Mouse (Mus musculus) hindbrain, embryonic 16.5 days (tissue): ENCODE results near the gene Kctd21. TPM values are rescaled to one million over a fixed set of nuclear protein-coding genes. Genes with fewer than 3 reads are reported as not detected.
A peak's percentile ranks its signal among the peaks of the same experiment; 100 is the strongest.

ENCODE experiments used
- ATAC-seq: fragments of 200-750 bp; cut with Nextera tagmentation; 2 replicates; pipeline ENCODE4 v1.8.0; 2017; ENCODE audit warnings: moderate TSS enrichment, moderate library complexity
- H3K27ac ChIP-seq: fragments of 300-500 bp; sonication (generic); 2 replicates; pipeline ENCODE4 v1.5.1; 2014; ENCODE audit warnings: low read depth, mild to moderate bottlenecking, control low read depth, low read length, moderate library complexity
- H3K27me3 ChIP-seq: fragments of 300-500 bp; sonication (generic); replicated peaks from 2 replicates; pipeline ENCODE4 v1.6.1; 2014; ENCODE audit warnings: low read length; ENCODE audit not compliant: control insufficient read depth, insufficient read depth
- H3K36me3 ChIP-seq: fragments of 300-500 bp; sonication (generic); 2 replicates; pipeline ENCODE4 v1.6.1; 2014; ENCODE audit warnings: mild to moderate bottlenecking, low read length, moderate library complexity, mixed read lengths; ENCODE audit not compliant: control insufficient read depth, insufficient read depth
- H3K4me1 ChIP-seq: fragments of 300-500 bp; sonication (generic); 2 replicates; pipeline ENCODE4 v1.6.1; 2014; ENCODE audit warnings: low read depth, low read length; ENCODE audit not compliant: control insufficient read depth, insufficient read depth
- H3K4me2 ChIP-seq: fragments of 300-500 bp; sonication (generic); 2 replicates; pipeline ENCODE4 v1.6.1; 2014; ENCODE audit warnings: mild to moderate bottlenecking, low read length, control low read depth, moderate library complexity
- H3K4me3 ChIP-seq: fragments of 300-500 bp; sonication (generic); 2 replicates; pipeline ENCODE4 v1.5.1; 2014; ENCODE audit warnings: mild to moderate bottlenecking, low read length, control low read depth, moderate library complexity
- H3K9ac ChIP-seq: fragments of 300-500 bp; sonication (generic); 2 replicates; pipeline ENCODE4 v1.6.1; 2014; ENCODE audit warnings: low read depth, mild to moderate bottlenecking, control low read depth, low read length, moderate library complexity
- H3K9me3 ChIP-seq: fragments of 300-500 bp; sonication (generic); 2 replicates; pipeline ENCODE4 v1.6.1; 2014; ENCODE audit warnings: mild to moderate bottlenecking, low read length, moderate library complexity; ENCODE audit not compliant: control insufficient read depth
- WGBS: fragments of 180-500 bp; shearing (Covaris S2); extraction: QIAGEN DNeasy Blood & Tissue Kit; methylation state at CpG from one replicate; pipeline ENCODE4 v1.1.7; 2014; 5-methylcytosine and 5-hydroxymethylcytosine counted together
- polyA plus RNA-seq: library from polyadenylated mRNA; unstranded; fragments of >200 nt; fragmentation: Nextera tagmentation; extraction: Ambion mirVana; gene quantifications from 2 replicates; pipeline ENCODE4 v1.2.1, GENCODE M21; 2015

Kctd21 gene
- polyA plus RNA-seq, 1 experiment from 2014 or later = 7.7 TPM

DNA sequence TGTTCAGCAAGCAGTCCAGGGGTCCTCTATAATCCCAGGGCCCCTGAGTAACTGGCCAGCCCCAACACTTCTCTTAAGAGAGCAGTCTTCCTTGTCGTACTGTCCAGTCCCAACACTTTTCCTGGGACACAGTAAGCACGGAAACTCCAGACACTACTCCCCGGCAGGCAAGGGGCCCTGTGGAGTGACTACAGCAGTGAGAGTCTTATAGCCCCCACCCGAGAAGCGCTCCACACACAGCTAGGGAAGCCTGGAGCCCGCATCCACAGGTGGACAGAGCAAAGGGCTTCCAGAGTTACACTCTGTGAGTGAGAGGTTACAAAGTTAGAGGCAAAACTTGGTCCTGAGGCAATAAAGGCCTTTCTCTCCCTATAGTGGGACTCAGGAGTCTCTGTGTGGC is 17.3 kb downstream of the Kctd21 start:
- Histone ChIP-seq H3K4me1 (peaks cover 11% of the 10 kb centered on the region), H3K9me3 (no peaks in the 10 kb centered on the region), H3K4me3 (no peak overlapping the region), H3K4me2 (no peak overlapping the region), H3K9ac (no peak overlapping the region), H3K27ac (no peak overlapping the region), H3K36me3 (peaks cover 3% of the 10 kb centered on the region), H3K27me3 (no peaks in the 10 kb centered on the region)
- 89% methylated on average over 6 of the region's 6 CpGs for WGBS
- no peak for ATAC-seq

DNA sequence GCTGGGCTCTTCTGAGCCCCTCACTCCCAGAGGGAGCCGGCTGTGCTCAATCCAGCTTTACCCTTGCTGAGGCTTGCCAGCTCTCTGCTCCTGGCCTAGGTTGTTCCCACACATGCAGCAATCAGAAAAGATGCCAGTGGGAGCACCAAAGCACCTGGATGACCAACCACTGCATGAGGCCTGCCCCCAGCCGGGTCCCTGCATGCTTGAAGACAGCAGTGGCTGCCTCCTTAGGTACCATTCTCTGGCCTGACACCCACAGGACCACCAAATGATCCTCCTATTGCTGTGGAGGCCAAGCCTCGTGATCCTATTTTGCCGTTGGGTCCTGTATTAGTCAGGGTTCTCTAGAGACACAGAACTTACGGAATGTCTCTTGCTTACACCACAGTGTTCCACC is 18.8 kb downstream of the Kctd21 start:
- Histone ChIP-seq H3K4me1 (peaks cover 2% of the 10 kb centered on the region), H3K9ac (no peak overlapping the region), H3K36me3 (peaks cover 3% of the 10 kb centered on the region), H3K9me3 (no peaks in the 10 kb centered on the region), H3K27ac (no peak overlapping the region), H3K4me3 (no peak overlapping the region), H3K4me2 (no peak overlapping the region), H3K27me3 (no peaks in the 10 kb centered on the region)
- 74% methylated on average over 5 of the region's 5 CpGs for WGBS
- no peak for ATAC-seq

DNA sequence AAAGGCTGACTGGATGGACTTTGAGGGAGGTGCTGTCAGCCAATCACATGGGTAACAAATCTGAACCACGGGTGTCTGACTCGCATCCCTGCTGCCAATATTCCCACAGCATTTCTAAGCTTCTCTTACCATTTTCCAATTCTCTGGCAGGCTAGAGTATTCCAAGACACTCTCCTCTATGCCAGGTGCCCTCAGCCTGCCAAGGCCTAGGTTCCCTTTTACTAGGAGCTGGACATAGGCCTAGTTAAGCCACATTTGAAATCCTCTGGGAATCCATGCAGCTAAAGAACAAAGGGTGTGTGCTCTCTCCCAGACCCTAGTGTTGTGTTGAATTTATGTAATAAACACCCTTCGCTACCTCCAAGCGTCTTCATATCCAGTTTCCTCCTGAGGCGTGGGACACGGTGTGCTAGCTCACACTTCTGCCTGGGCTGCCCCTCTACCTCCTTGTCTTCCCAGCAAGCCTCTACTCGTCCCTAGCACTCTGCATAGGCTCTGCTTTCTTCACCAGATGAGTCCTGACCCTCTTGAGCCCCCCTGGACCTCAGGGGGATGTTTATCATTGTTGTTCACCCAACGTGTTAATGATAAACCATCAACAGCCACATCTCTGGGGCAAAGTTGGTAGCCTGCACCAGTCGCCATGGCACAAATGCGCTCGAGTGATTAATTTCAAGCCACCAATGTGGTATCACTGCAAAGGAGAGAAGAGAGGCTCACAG is 19.8 kb downstream of the Kctd21 start:
- Histone ChIP-seq H3K27ac (no peak overlapping the region), H3K9ac (no peak overlapping the region), H3K4me3 (no peak overlapping the region), H3K9me3 (no peaks in the 10 kb centered on the region), H3K27me3 (no peaks in the 10 kb centered on the region), H3K36me3 (peaks cover 3% of the 10 kb centered on the region), H3K4me1 (no peaks in the 10 kb centered on the region), H3K4me2 (no peak overlapping the region)
- 86% methylated on average over 11 of the region's 11 CpGs for WGBS
- ATAC-seq = no peak; the same call in 1 of the 2 replicates

DNA sequence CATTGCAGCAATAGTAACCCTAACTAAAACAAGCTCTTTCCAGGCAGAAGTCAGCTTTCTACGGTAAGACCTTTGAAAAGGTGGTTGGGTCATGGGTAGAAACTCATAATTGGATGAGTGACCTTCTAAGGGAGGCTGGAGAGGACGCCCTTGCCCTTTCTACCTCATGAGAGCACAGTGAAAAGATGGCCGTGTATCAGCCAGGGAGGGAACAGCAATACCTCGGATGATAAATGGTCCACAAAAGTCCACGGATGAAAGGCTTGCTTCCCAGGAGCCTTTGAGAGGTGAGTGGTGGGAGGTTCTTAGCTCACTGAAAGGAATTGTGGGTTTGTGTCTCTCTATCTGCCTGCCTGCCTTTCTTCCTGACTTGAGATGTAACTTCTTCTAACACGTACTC is 21.2 kb downstream of the Kctd21 start:
- 92% methylated on average over 6 of the region's 6 CpGs for whole genome bisulfite sequencing
- no peak overlapping the region for H3K9ac ChIP-seq
- no peaks in the 10 kb centered on the region for H3K36me3 ChIP-seq
- H3K4me3 ChIP-seq = no peak overlapping the region
- H3K27ac ChIP-seq = no peak overlapping the region
- no peaks in the 10 kb centered on the region for H3K4me1 ChIP-seq
- ATAC-seq = no peak
- no peak overlapping the region for H3K4me2 ChIP-seq
- no peaks in the 10 kb centered on the region for H3K9me3 ChIP-seq
- no peaks in the 10 kb centered on the region for H3K27me3 ChIP-seq

DNA sequence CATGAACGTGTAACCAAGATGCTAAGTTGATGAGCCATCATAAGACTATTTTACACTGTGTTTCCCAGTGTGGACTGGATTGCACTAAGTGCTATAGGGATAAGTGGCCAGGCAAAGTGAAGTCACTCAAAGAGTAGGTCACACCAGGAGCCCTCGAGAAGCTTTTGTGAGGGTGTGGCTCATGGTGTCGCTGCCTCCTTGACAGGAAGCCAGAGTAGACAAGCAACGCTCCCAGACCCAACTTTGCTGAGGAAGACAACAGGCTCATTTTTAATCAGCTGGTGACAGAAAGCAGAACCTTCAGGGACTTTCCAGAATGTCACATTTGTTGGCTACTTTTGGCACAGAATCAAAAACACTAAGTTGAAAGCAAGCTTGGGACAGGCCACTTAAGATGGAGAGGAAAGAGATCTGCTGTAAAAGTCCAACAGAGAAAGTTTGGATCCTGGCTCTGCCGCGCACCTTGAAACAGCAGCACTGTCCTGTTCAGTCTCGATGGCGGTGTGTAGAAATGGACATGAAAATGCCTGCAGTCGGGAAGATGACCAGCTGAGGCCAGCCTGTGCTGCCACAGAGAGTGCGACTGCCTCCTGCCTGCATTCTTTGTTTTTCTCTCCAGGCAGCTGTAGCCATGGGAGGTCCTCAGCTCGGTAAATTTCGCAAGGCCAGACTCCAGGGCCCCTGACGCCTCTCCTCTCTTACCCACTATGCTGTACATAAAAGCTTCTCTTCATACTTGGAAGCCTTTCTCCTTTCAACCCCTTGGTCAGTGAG is 23.1 kb downstream of the Kctd21 start:
- no peaks in the 10 kb centered on the region for H3K27me3 ChIP-seq
- no peak overlapping the region for H3K4me3 ChIP-seq
- no peak overlapping the region for H3K27ac ChIP-seq
- H3K36me3 ChIP-seq = no peaks in the 10 kb centered on the region
- no peak overlapping the region for H3K9ac ChIP-seq
- no peak for ATAC-seq
- no peaks in the 10 kb centered on the region for H3K4me1 ChIP-seq
- WGBS = 44% methylated on average over 13 of the region's 13 CpGs
- no peak overlapping the region for H3K4me2 ChIP-seq
- H3K9me3 ChIP-seq = no peaks in the 10 kb centered on the region

DNA sequence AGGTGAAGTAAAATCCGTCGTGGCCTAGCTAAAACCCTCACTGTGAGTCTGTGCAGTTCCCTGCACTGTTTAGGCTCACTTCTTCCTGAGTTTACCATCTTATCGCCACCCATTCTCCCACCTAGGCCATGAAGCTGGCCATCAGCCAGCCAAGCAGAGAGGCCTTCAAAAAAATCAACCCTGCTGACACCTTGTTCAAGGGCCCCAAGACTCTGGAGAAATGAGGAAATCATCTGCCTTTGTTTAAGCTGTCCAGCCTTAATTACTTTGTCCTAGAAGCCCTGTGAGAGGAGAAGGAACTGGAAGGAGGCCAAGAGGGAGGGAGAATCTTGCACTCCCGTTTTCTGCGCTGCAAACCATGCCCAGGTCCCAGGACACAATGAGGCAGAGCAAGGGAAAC is 24.1 kb downstream of the Kctd21 start:
- 72% methylated on average over 5 of the region's 5 CpGs for WGBS

DNA sequence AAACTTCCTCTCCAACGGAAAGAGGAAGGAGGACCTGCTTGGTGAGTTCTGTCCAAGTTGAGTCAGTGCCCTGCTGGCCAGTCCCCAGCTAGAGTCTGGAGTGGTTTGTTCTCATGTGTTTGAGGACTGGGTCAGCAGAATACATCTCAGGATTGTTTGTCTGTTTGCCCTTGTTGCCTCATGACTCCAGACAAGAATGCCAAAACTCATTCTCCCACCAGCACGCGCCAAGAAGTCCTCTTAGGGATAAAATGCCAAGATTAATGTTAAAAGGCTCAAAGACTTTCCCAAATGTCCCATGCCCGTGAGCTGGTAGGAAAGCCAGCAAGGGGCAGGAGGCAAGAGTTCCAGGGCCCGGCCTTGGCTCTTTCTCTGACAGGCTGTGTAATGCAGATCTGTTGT is 24.7 kb downstream of the Kctd21 start:
- no peak overlapping the region for H3K27ac ChIP-seq
- WGBS = 68% methylated on average over 5 of the region's 5 CpGs
- H3K4me2 ChIP-seq = no peak overlapping the region

More for the DNA sequence above, 24.1 kb downstream of the Kctd21 start:
- no peak overlapping the region for H3K9ac ChIP-seq
- no peak overlapping the region for H3K4me3 ChIP-seq
- no peaks in the 10 kb centered on the region for H3K9me3 ChIP-seq
- H3K4me1 ChIP-seq = no peaks in the 10 kb centered on the region
- H3K27me3 ChIP-seq = no peaks in the 10 kb centered on the region
- no peak overlapping the region for H3K27ac ChIP-seq
- no peak overlapping the region for H3K4me2 ChIP-seq
- no peaks in the 10 kb centered on the region for H3K36me3 ChIP-seq
- ATAC-seq = no peak

DNA sequence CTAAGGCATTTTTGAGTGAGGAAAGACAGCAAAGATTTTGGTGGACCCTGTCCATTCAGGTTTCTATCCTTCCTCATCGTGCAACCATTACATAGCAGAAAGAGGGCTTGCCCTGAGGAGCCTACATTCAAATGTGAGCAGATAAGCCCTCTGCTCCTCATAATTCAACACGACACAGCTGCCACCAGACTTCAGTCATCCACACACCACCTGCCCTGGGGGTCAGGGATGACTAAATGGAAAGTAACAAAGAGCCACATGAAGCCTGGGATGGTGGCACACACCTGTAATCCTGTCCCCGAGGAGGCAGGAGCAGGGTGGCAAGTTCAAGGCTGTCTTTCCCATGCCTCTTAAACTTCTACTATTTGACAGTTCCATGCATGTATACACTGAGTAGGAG is 25.7 kb downstream of the Kctd21 start:
- Histone ChIP-seq H3K27ac (no peak overlapping the region), H3K27me3 (no peaks in the 10 kb centered on the region), H3K9ac (no peak overlapping the region), H3K36me3 (no peaks in the 10 kb centered on the region), H3K9me3 (no peaks in the 10 kb centered on the region), H3K4me2 (no peak overlapping the region), H3K4me3 (no peak overlapping the region), H3K4me1 (no peaks in the 10 kb centered on the region)
- WGBS = 87% methylated on average over 3 of the region's 3 CpGs
- no peak for ATAC-seq

More for the DNA sequence above, 24.7 kb downstream of the Kctd21 start:
- H3K9ac ChIP-seq = no peak overlapping the region
- H3K4me1 ChIP-seq = no peaks in the 10 kb centered on the region
- ATAC-seq = peak; percentile 90
- no peaks in the 10 kb centered on the region for H3K36me3 ChIP-seq
- no peaks in the 10 kb centered on the region for H3K27me3 ChIP-seq
- H3K9me3 ChIP-seq = no peaks in the 10 kb centered on the region
- no peak overlapping the region for H3K4me3 ChIP-seq

DNA sequence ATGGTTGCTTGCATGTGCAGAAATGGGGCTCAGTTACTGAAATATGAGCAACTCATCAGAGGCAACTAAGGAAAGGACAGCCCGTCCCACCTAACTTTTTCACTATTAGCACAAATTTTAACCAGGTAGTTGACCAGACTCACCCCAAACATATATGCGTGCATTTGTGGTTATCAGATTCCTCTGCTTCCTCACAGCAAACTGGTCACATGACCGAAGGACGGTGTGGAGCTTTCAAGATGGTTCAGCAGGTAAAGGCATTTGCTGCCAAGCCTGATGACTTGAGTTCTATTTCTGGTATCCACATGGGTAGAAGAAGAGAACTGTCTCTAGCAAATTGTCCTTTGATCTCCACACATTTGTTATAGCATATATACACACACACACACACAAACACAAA is 26.2 kb downstream of the Kctd21 start:
- Histone ChIP-seq H3K27me3 (no peaks in the 10 kb centered on the region), H3K9ac (no peak overlapping the region), H3K9me3 (no peaks in the 10 kb centered on the region), H3K36me3 (no peaks in the 10 kb centered on the region), H3K27ac (no peak overlapping the region), H3K4me1 (no peaks in the 10 kb centered on the region), H3K4me3 (no peak overlapping the region), H3K4me2 (no peak overlapping the region)
- ATAC-seq = no peak
- 93% methylated on average over 4 of the region's 4 CpGs for WGBS
